Mouse (Mus musculus) forebrain, embryonic 10.5 days (tissue): ENCODE measurements at regions not wholly inside any gene's neighbourhood (a gene's known extent, or its start where the extent isn't known, plus 50 kb on each side); places are given as distances from the start of the nearest gene placed in this dataset.

ENCODE experiments used
- DNase-seq: peaks from one replicate; pipeline ENCODE4 v3.0.0-alpha.2; 2017; ENCODE audit warnings: low spot score; ENCODE audit errors: extremely low spot score
- H3K27ac ChIP-seq: fragments of 300-500 bp; sonication (generic); 2 replicates; pipeline ENCODE4 v1.5.1; 2016; ENCODE audit warnings: mild to moderate bottlenecking
- H3K27me3 ChIP-seq: fragments of 300-500 bp; sonication (generic); 2 replicates; pipeline ENCODE4 v1.6.1; 2016; ENCODE audit warnings: mild to moderate bottlenecking; ENCODE audit not compliant: poor library complexity, severe bottlenecking
- H3K36me3 ChIP-seq: fragments of 300-500 bp; sonication (generic); replicated peaks from 2 replicates; pipeline ENCODE4 v1.6.1; 2016; ENCODE audit warnings: mild to moderate bottlenecking, moderate library complexity
- H3K4me1 ChIP-seq: fragments of 300-500 bp; sonication (generic); 2 replicates; pipeline ENCODE4 v1.6.1; 2016
- H3K4me3 ChIP-seq: fragments of 300-500 bp; sonication (generic); 2 replicates; pipeline ENCODE4 v1.5.1; 2016; ENCODE audit warnings: mild to moderate bottlenecking, moderate library complexity
- H3K9me3 ChIP-seq: fragments of 300-500 bp; sonication (generic); 2 replicates; pipeline ENCODE4 v1.6.1; 2016; ENCODE audit warnings: mild to moderate bottlenecking, moderate library complexity
- WGBS: fragments of 180-500 bp; shearing (Covaris S2); methylation state at CpG from one replicate; pipeline ENCODE4 v1.1.7; 2016; 5-methylcytosine and 5-hydroxymethylcytosine counted together

GRCm38 (mm10) chr13:28866686-28867085 lies 86.8 kb downstream of the Sox4 start:
- Histone ChIP-seq H3K36me3 (peaks cover 99% of the 10 kb centered on the region), H3K27me3 (no peaks in the 10 kb centered on the region), H3K9me3 (peaks cover 28% of the 10 kb centered on the region)

GRCm38 (mm10) chr13:28860601-28861000 lies 92.9 kb downstream of the Sox4 start:
- H3K27me3 ChIP-seq: no peaks in the 10 kb centered on the region
- H3K9me3 ChIP-seq: peaks cover 28% of the 10 kb centered on the region
- no peak for DNase-seq
- H3K4me1 ChIP-seq: peaks cover 24% of the 10 kb centered on the region
- 77% methylated on average over 2 of the region's 2 CpGs for WGBS
- H3K27ac ChIP-seq: no peak overlapping the region
- H3K4me3 ChIP-seq: no peak overlapping the region
- peaks cover 45% of the 10 kb centered on the region for H3K36me3 ChIP-seq

More at GRCm38 (mm10) chr13:28866686-28867085, 86.8 kb downstream of the Sox4 start:
- peaks cover 21% of the 10 kb centered on the region; the same call in 1 of the 2 replicates for H3K4me1 ChIP-seq
- no peak overlapping the region for H3K27ac ChIP-seq
- no peak overlapping the region for H3K4me3 ChIP-seq
- 83% methylated on average over 3 of the region's 3 CpGs for WGBS
- no peak for DNase-seq

- WGBS: 46% methylated on average over 11 of the region's 11 CpGs
- 0 out of 2 replicates have a peak overlapping the region, but pooled peaks have one; percentile 32 for H3K27ac ChIP-seq
- H3K4me1 ChIP-seq: peaks cover 24% of the 10 kb centered on the region
- no peak overlapping the region for H3K4me3 ChIP-seq
- H3K27me3 ChIP-seq: no peaks in the 10 kb centered on the region
- peaks cover 43% of the 10 kb centered on the region for H3K36me3 ChIP-seq
- H3K9me3 ChIP-seq: peaks cover 22% of the 10 kb centered on the region
- no peak for DNase-seq
Measured at GRCm38 (mm10) chr13:28859829-28860427, 93.6 kb downstream of the Sox4 start.

DNA sequence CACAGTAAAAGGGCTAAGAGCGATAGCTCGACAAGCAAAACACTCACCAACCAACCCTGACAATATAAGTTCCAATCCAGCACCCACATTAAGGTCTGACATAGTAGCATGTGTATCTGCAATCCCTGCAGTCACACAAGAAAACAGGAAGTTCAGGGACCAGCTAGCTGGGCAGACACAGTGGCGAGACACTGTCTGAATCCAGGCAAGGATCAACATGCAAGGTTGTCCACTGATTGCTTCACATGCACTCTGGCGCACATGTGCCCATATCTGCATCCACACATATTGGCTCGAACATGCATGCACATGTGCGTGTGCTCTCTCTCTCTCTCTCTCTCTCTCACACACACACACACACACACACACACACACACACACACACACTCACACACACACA lies 95.5 kb downstream of the Sox4 start:
- peaks cover 41% of the 10 kb centered on the region for H3K36me3 ChIP-seq
- peaks cover 24% of the 10 kb centered on the region for H3K4me1 ChIP-seq
- H3K9me3 ChIP-seq: peaks cover 24% of the 10 kb centered on the region
- no peak overlapping the region for H3K27ac ChIP-seq
- no peaks in the 10 kb centered on the region for H3K27me3 ChIP-seq
- no peak overlapping the region for H3K4me3 ChIP-seq
- no peak for DNase-seq
- 93% methylated on average over 6 of the region's 6 CpGs for WGBS

GRCm38 (mm10) chr13:28857201-28857600 lies 96.3 kb downstream of the Sox4 start:
- peaks cover 26% of the 10 kb centered on the region for H3K9me3 ChIP-seq
- H3K4me1 ChIP-seq: peaks cover 24% of the 10 kb centered on the region
- no peak overlapping the region for H3K4me3 ChIP-seq
- no peak overlapping the region for H3K27ac ChIP-seq
- DNase-seq: no peak
- 94% methylated on average over 6 of the region's 6 CpGs for WGBS
- peaks cover 41% of the 10 kb centered on the region for H3K36me3 ChIP-seq
- H3K27me3 ChIP-seq: no peaks in the 10 kb centered on the region

DNA sequence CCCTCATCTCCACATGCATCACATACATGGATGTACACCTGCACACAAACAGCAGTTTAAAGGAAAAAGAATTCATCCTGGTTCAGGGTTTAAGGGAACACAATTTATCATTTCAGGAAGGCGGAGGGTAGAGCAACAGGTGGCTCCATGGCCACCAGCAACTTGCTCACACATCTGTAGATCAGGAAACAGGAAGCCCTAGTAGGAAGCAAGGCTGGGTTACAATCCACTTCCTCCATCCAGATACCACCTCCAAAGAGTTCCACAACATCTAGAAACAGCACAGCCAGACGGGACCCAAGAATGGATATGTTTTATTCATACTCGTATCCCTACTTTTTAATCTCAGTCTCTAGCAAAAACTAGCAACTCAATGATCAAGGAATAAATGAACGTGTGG lies 97.0 kb downstream of the Sox4 start:
- Histone ChIP-seq H3K4me3 (no peak overlapping the region), H3K27ac (no peak overlapping the region), H3K9me3 (peaks cover 26% of the 10 kb centered on the region), H3K36me3 (peaks cover 36% of the 10 kb centered on the region), H3K27me3 (no peaks in the 10 kb centered on the region), H3K4me1 (peaks cover 24% of the 10 kb centered on the region)
- WGBS: 92% methylated on average over 4 of the region's 4 CpGs
- DNase-seq: no peak

GRCm38 (mm10) chr13:28854247-28854646 lies 99.3 kb downstream of the Sox4 start:
- H3K27me3 ChIP-seq: no peaks in the 10 kb centered on the region
- peaks cover 35% of the 10 kb centered on the region for H3K36me3 ChIP-seq

GRCm38 (mm10) chr13:28848305-28848704 lies 105.2 kb downstream of the Sox4 start:
- WGBS: 91% methylated on average over 5 of the region's 5 CpGs
- peaks cover 44% of the 10 kb centered on the region for H3K4me1 ChIP-seq
- H3K4me3 ChIP-seq: no peak overlapping the region
- no peak for DNase-seq
- H3K36me3 ChIP-seq: peaks cover 13% of the 10 kb centered on the region
- peaks cover 12% of the 10 kb centered on the region for H3K9me3 ChIP-seq
- H3K27ac ChIP-seq: no peak overlapping the region
- H3K27me3 ChIP-seq: no peaks in the 10 kb centered on the region

More at GRCm38 (mm10) chr13:28854247-28854646, 99.3 kb downstream of the Sox4 start:
- 93% methylated on average over 9 of the region's 9 CpGs for WGBS
- Histone ChIP-seq H3K27ac (no peak overlapping the region), H3K4me3 (no peak overlapping the region), H3K9me3 (peaks cover 26% of the 10 kb centered on the region), H3K4me1 (peaks cover 10% of the 10 kb centered on the region)
- no peak for DNase-seq

GRCm38 (mm10) chr13:28847478-28847877 lies 106.0 kb downstream of the Sox4 start:
- DNase-seq: no peak

DNA sequence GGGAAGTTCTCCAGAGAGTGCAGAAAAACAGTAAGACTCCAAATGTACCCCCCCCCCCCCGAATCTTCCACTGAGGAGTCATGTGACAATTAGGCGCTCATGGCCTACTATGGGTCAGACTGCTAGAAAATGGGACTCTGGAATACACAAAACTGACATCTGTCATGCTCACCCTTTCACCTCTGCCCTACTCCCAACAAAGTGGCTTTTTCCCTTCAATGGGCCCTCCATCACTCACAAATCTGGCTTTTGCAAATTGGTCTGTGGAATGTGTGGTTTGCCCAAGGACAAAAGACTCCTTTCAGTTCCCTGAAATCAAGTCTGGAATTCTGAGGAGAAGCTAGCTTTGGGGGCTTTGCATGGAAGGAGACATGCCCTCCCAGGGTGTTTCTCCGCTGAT lies 109.0 kb downstream of the Sox4 start:
- 36% methylated on average over 3 of the region's 3 CpGs for WGBS
- Histone ChIP-seq H3K9me3 (no peaks in the 10 kb centered on the region), H3K4me3 (no peak overlapping the region), H3K36me3 (peaks cover 13% of the 10 kb centered on the region), H3K27ac (peak overlapping the region; percentile 48), H3K27me3 (no peaks in the 10 kb centered on the region), H3K4me1 (peaks cover 65% of the 10 kb centered on the region)
- DNase-seq: no peak

More at GRCm38 (mm10) chr13:28847478-28847877, 106.0 kb downstream of the Sox4 start:
- 82% methylated on average over 3 of the region's 3 CpGs for WGBS
- Histone ChIP-seq H3K9me3 (peaks cover 4% of the 10 kb centered on the region; the same call in 1 of the 2 replicates), H3K27me3 (no peaks in the 10 kb centered on the region), H3K4me1 (peaks cover 49% of the 10 kb centered on the region), H3K27ac (no peak overlapping the region), H3K4me3 (no peak overlapping the region), H3K36me3 (peaks cover 12% of the 10 kb centered on the region)

- 79% methylated on average over 3 of the region's 3 CpGs for WGBS
Measured at GRCm38 (mm10) chr13:28842811-28843210, 110.7 kb downstream of the Sox4 start.

DNA sequence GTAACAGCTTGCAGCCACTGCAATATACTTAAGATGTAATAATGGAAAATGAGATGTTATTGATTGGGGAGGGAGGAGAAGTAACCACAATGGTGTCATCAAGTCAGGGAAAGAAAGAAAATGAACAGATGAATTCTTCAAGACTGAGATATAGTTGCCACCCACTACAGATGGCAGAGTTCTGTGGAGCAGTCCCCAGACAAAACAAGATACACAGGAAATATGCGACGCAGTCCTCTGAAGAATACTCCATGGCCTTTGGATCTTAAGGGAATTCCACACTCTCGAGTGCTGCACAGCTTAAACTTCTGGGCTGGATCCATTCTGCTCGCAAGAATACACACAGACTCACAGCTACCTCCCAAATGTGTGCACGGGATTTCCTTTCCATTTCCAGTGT lies 113.4 kb downstream of the Sox4 start:
- WGBS: 86% methylated on average over 5 of the region's 5 CpGs
- no peaks in the 10 kb centered on the region for H3K9me3 ChIP-seq
- H3K36me3 ChIP-seq: peaks cover 21% of the 10 kb centered on the region
- DNase-seq: no peak
- no peaks in the 10 kb centered on the region for H3K27me3 ChIP-seq
- H3K4me3 ChIP-seq: no peak overlapping the region
- H3K4me1 ChIP-seq: peaks cover 54% of the 10 kb centered on the region
- H3K27ac ChIP-seq: no peak overlapping the region

More at GRCm38 (mm10) chr13:28842811-28843210, 110.7 kb downstream of the Sox4 start:
- DNase-seq: no peak
- peaks cover 13% of the 10 kb centered on the region for H3K36me3 ChIP-seq
- H3K27ac ChIP-seq: no peak overlapping the region
- no peak overlapping the region for H3K4me3 ChIP-seq
- H3K27me3 ChIP-seq: no peaks in the 10 kb centered on the region
- no peaks in the 10 kb centered on the region for H3K9me3 ChIP-seq
- H3K4me1 ChIP-seq: peaks cover 76% of the 10 kb centered on the region

DNA sequence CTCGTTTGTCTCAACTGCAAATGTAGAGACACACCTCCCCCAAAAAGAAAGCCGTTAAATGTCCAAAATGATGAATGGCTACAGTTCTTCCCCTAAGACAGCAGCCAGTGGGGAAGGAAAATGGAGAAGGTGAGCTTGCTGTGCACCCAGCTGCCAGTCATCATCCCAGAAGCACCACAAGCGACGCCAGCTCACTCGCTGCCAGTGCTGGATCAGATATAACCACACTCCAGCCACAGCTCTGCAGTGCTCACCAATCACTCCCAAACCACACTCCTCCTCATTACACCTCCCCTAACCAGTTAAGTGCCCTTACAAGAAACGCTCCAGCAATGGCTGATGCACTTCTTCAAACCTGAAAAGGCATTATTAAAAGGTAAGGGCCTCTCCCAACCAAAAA lies 114.4 kb downstream of the Sox4 start:
- WGBS: 74% methylated on average over 6 of the region's 6 CpGs
- Histone ChIP-seq H3K9me3 (no peaks in the 10 kb centered on the region), H3K27me3 (no peaks in the 10 kb centered on the region), H3K27ac (no peak overlapping the region), H3K4me3 (no peak overlapping the region), H3K4me1 (peaks cover 44% of the 10 kb centered on the region), H3K36me3 (peaks cover 21% of the 10 kb centered on the region)
- no peak for DNase-seq
